Mouse (Mus musculus): ENCODE results near the gene Dnah1.

The Dnah1 gene

GRCm38 (mm10) chr14:31323849-31324792 lies at the start of gene Dnah1:
Dnah1 (minus strand) TSS chr14:31323896.
- DNase-seq: no peak

GRCm38 (mm10) chr14:31369377-31369776 lies 45.7 kb upstream of the Dnah1 start:
- DNase-seq: no peak

- no peak for DNase-seq
Observed at GRCm38 (mm10) chr14:31367951-31368350, 44.3 kb upstream of the Dnah1 start.

- peak; percentile 92 to 95 for DNase-seq
Observed at GRCm38 (mm10) chr14:31365350-31365749, 41.7 kb upstream of the Dnah1 start.

DNA sequence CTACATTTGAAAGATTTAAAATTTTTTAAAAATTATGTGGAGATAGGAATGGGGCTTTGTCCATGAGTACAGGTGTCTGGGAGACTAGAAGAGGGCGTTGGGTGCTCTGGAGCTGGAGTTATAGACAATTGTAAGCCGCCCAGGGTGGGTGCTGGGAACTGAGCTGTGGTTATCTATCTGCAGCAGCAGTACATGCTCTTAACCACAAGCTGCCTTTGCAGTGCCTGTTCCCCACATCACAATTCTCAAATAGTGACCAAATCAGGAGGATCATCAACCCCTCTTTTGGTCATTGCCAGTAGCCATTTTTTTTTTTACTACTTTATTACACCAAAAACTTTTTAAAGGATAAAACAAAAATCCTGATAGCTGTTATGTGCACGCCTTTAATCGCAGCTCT lies 40.9 kb upstream of the Dnah1 start:
- no peak for DNase-seq

DNA sequence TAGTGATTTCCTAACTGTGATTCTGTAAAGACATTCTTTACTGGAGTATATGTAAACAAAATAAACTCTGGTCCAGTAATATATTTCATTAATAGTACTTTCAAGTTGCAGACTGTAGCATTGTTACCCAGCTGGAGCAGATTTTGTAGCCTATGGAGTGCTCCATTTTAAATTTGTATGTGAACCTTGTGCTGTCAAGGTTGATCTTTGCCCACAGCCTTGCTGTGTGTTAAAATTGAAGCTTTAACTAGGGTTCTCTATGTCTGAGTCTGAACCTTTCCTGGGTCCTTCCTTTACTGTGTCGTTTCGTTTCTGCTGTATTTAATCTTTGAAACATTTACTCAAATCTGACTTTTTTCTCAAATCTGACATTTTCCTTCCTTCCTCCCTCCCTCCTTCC lies 38.5 kb upstream of the Dnah1 start:
- DNase-seq: no peak

GRCm38 (mm10) chr14:31345367-31345766 lies 21.7 kb upstream of the Dnah1 start:
- no peak for DNase-seq

DNA sequence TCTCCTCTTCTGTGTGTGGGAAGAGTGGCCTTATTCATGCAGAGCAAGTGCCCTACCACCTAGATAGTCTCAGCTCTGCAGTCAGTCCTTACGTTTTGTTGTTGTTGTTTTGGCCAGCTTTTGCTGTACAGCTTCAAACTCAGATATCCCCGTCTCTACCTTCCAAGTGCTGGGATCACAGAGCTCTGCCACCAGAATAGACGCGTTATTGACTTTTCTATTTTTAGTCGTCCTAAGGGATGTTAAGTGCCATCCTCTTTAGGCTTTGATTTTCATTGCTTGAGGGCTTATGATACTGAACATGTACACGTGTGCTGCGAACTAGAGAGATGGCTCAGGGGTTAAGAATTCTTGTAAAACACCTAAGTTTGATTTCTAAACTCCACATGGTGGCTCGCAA lies 19.5 kb upstream of the Dnah1 start:
- DNase-seq: no peak

DNA sequence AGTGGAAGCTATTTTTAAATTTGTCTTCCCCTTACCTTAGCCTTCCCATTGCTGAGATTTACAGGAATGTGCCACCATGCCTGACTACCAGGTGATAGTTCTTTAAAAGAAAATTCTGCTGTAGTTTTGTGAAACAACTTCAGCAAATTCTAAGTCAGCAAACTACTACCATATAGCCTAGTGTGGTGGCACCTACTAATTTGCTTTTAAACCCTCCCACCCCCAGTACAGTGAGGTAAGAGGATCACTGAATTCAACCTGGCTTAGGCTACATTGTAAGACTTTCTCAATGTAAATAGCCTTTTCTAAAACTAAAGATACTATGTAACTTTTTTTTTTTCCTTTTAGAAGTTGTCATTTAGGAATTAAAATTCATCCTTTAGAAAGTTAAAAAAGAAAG lies 14.3 kb upstream of the Dnah1 start:
- no peak for DNase-seq

GRCm38 (mm10) chr14:31337406-31337805 lies 13.7 kb upstream of the Dnah1 start:
- DNase-seq: no peak

DNA sequence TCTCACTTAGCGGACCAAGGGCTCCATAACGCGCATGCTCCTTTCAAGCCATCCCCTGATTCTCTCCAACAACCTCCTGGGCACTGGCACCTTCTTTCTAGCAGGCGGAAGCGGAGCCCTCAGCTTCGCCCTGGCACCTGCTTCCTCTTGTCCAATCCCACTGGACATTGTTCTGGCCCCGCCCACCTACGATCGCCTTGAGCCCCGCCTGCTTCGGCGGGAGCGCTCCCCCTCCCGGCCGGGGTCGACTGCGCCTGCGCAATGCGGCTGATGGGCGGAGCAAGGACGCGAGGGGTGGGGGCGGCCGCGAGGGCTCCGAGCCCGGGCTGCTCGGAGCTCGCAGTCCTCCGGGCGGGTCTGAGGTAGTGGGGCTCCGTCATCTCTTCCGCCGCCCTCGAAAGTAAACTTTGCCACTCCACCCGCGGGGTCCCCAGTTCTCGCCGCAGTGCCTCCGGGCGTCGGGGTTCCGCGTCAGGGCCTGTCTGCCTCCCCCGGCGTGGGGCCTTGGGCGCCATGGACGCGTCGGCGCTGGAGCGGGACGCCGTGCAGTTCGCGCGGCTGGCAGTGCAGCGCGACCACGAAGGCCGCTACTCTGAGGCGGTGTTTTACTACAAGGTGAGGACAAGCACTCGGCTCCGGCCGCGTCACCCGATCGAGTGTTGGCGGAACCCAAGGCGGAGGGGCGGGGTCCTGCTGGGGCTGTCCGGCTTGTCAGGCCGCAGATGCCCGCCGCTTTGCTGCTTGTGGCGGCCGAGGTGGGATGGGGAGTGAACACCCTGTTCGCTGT lies 12.9 kb upstream of the Dnah1 start, which contains the start of gene Capn7:
Gene Capn7, plus strand, starts transcription at position 270 of the 787 bp plus-strand sequence.
- peak; percentile 100 for DNase-seq

GRCm38 (mm10) chr14:31335765-31336164 lies 12.1 kb upstream of the Dnah1 start:
- DNase-seq: peak; percentile 18 to 40

DNA sequence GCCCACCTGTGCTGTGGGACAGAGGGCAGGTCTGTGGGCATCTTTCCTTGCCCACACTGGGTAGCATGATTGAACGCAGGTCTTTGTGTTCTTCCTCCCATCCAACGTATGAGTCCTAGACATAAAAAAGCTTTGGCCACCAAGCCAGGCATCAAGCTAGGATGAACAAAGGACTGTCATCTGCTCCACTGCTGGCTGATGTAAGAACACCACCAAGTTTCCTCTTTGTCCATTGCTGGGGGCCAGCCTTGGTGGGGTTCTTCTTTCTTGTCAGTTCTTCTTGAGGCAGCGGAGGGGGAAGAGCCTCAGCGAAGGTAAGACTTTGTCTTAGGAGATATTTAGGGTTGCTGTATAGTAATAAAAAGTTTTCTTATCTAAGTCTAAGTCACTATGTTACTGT lies 7.3 kb upstream of the Dnah1 start:
- DNase-seq: no peak

DNA sequence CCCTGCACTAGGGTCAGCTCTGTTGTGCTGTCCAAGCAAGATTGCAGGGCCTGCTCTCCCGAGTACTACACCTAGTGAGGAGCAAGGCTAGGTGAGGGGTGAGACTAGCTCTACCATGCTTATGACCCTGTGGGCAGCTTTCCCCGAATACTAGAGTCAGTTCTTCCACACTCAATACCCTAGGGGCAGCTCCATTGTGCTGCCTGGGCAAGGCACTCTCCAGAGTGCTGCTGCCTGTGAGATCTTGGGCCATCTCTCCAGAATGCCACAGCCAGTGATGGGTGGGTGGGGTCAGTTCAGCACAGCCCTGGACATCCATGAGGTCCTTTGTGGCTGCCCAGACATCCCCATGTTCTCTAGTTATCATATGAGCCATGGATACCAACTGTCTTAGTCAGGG lies 6.0 kb upstream of the Dnah1 start:
- no peak for DNase-seq

- no peak for DNase-seq
Observed at GRCm38 (mm10) chr14:31327681-31328080, 4.0 kb upstream of the Dnah1 start.

GRCm38 (mm10) chr14:31327196-31327595 lies 3.5 kb upstream of the Dnah1 start:
- no peak for DNase-seq

- DNase-seq: no peak
Observed at GRCm38 (mm10) chr14:31326770-31327169, 3.1 kb upstream of the Dnah1 start.

DNA sequence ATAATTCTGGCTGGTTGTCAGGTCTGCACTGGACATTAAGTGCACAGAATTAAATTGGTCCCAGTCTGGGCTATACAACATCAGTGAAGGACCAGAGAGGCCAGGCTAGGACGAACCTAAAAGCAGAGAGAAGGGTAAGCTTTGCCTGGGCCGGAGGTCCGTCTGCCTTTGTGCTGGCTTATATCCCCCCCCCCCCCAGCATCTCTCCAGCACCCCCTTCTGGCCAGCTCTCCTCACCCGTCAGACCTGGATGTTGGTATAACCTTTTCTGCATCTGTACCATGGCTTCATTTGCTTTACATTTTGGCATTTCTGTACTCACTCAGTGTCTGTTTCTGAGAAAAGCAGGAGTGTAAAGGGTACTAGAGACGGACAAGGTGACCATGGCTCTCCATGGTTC lies 1.9 kb upstream of the Dnah1 start:
- no peak for DNase-seq

DNA sequence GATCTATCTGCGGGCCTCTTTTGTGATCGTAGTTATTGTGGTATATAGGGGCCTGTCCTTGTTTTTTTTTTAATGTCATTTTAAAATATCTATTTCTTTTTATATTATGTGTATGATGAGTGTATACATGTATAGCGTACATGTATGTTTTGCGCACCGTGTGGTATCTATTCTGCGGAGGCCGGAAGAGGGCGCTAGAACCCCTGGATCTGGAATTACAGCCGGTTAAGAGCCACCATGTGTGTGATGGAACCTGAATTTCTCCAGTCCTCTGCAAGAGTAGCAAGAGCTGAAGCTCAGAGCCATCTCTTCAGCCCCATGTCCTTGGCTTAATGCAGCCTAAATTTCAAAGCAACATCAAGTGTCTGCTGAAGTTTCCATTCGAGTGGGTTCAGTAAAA lies 1.2 kb upstream of the Dnah1 start:
- DNase-seq: no peak

- no peak for DNase-seq
Observed at GRCm38 (mm10) chr14:31323189-31323588, 507 bp downstream of the Dnah1 start.

DNA sequence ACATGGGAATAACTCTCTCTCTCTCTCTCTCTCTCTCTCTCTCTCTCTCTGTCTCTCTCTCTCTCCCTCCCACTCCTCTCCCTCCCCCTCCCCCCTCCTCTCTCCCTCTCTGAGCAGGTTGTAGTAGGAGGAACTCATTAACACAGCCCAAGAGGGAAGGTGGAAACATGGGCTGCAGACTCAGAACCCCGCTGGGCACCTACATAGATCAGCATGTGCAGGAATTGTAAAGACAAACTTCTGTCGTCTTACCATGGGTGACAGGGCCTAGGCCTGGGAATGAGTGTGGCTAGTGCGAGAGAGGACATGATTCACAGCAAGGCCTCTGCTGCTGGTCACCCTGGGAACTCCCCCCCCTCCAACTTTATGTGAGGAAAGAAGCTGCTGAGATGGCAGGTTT lies 1.5 kb downstream of the Dnah1 start:
- DNase-seq: no peak

- no peak for DNase-seq
Observed at GRCm38 (mm10) chr14:31321181-31321580, 2.5 kb downstream of the Dnah1 start.

DNA sequence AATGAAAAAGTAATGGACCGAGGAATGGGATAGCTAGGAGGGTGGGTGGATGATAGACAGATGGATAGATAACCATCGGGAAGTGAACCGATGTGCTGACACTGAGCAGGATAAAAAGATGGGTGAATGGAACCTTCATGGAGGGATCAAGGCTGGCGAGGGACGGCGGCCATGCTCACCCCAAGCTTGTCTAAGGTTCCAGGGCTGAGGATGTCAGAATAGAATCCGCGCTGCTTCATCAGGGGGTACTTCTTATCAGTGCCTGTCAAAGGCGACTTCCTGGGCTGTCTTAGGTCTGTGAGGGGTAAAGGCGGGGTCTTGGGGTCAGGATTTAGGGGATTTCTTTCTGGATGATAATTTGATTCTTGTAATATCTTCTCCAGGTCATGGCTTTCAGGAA lies 4.2 kb downstream of the Dnah1 start:
- no peak for DNase-seq

GRCm38 (mm10) chr14:31317754-31318153 lies 5.9 kb downstream of the Dnah1 start:
- DNase-seq: no peak

Data from cerebellum, postnatal 14 days (tissue).